Mouse (Mus musculus) left cerebral cortex, adult 8-10 months (tissue): ENCODE measurements around the gene Abcg1. TPM values are rescaled to one million over a fixed set of nuclear protein-coding genes. Genes with fewer than 3 reads are reported as not detected.

ENCODE experiments used
- DNase-seq, 2 experiments: peaks; one replicate each; pipeline ENCODE4 v3.0.0; 2022; ENCODE audit warnings: low spot score in 2 of 2
- total RNA-seq, 4 experiments: library from RNA; stranded (reverse); gene quantifications; 2 replicates each; pipeline ENCODE4 v1.2.4; 2022

The Abcg1 gene
- total RNA-seq, 4 experiments from 2014 or later, result 83.1 to 94.3 (median 83.4) TPM

GRCm38 (mm10) chr17:31077561-31077960 lies 20.1 kb downstream of the Abcg1 start:
- no peak for DNase-seq

GRCm38 (mm10) chr17:31078581-31078980 lies 21.1 kb downstream of the Abcg1 start:
- no peak for DNase-seq

GRCm38 (mm10) chr17:31079078-31079840 lies 21.8 kb downstream of the Abcg1 start:
- no peak for DNase-seq

- no peak for DNase-seq
These were observed 25.0 kb downstream of the Abcg1 start for GRCm38 (mm10) chr17:31082296-31083078.

DNA sequence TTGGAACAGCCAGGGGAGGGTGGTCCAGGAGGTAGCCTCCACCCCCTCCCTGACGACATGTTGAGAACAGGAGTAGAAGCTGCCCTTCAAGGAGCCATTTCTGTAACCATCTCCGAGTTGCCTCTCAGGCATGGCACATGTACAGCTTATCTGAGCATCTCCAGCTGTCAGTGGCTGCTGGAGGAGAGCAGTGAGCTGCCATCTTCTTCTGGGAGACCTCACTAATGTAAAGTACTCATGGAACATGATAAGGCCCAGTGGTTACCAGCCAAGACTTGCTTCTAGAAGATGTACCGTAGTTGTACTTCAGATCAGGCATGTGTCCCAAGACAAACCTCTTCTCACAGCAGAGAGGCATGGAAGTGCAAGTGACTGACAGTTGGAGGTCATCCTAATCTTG lies 28.0 kb downstream of the Abcg1 start:
- DNase-seq, result no peak

DNA sequence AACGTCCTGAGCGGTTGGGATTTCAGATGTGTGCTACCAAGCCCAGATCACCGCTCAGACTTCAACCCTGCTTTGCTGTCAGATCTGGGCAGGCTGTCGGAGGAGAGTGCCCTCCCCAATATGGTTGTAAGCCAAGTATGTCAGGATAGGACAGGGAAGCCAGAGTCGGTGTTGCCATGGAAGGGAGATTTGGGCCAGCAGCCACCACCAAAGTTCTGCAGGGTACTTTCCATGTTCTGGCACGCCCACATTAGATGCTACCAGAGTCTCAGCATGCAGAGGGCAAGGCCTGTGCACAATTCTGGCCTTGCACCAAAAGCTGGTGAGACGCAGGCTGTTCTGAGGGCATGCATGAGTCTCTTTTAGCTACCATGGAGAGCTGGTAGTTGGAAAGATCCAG lies 28.7 kb downstream of the Abcg1 start:
- no peak for DNase-seq

DNA sequence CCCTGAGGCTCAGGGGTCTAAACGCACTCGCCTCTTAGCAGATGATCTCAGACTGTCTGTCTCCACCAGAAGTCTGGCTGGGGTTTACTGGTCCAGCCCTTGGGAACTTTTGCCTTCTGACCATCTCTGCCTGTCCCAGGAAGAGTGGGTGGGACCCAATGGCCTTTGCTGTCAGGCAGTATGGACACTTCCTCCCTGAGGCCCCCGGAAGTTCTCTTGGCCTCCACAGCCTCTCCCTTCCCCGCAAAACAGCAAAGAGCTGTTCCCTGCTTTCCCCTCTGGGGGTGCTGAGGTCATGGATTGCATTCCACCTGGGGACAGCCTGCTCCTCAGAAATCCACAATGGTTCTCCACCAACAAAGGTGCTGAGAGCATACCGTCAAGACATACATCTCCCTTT lies 31.2 kb downstream of the Abcg1 start:
- no peak for DNase-seq

DNA sequence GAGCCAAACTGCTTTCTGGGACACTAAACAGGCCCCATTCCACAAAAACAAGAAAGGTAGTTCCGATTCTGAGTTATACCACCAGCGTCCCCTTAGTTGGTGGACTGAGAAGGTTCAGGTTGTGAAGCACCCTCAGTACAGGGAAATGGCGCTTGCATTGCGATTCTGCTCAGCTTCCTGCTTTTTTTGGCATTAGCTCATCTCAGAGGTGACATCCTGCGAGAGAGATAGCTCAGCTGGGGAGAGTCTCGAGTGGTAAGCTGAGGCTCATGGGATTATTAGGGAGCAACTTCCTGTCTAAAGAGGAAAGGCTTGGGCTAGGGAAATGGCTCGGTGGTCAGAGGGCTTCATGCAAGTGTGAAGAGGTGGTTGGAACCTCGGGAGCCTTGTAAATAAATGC lies 32.4 kb downstream of the Abcg1 start:
- DNase-seq, result no peak

- no peak for DNase-seq
These were observed 33.7 kb downstream of the Abcg1 start for GRCm38 (mm10) chr17:31091023-31091735.

GRCm38 (mm10) chr17:31094781-31095180 lies 37.3 kb downstream of the Abcg1 start:
- DNase-seq, result no peak

DNA sequence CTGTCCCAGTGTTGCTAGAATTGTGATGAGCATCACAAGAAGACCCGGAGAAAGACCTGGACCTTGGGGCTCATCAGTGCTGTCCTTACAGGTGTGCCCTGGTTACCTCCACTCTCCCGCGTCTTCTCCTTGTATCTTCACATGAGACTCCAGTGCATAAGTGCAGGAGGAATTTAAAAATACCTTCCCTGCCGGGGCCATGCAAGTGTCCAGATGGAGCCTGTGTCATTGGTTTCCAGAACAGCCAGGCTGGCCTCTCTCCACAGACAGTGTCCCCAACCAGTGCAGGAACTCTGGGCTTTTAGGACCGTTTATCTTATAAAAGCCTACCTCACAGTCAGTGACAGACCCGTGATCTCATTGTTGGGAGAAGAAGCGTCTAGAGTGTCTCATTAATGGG lies 38.1 kb downstream of the Abcg1 start:
- no peak for DNase-seq

GRCm38 (mm10) chr17:31096893-31097292 lies 39.4 kb downstream of the Abcg1 start:
- no peak for DNase-seq

- no peak for DNase-seq
These were observed 41.3 kb downstream of the Abcg1 start for GRCm38 (mm10) chr17:31098788-31099187.

DNA sequence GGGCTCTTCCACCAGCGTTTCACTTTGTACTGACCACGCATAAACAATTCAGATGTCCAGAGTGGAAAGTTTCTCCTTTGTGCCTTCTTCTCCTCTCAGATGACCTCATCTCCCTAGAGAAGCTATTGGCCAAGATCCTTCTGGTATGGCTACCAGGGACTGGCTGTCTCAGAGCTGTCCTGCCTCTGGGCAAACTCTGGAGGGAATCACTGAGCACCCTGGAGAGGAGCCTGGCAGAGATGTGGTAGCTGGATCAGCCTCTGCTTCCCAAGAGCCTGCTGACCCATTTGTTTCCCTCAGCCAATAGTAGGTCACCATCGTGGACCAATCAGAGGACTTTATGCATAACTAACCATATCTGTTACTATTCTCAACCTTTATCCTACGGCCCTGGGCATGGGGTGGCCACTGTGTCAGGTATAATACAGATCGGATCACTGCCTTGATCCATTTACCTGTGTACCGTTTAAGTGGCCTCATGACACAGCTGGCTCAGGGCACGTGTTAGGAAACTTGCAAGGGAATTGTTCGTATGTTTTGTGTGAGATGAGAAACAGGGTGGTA lies 45.6 kb downstream of the Abcg1 start:
- no peak for DNase-seq

DNA sequence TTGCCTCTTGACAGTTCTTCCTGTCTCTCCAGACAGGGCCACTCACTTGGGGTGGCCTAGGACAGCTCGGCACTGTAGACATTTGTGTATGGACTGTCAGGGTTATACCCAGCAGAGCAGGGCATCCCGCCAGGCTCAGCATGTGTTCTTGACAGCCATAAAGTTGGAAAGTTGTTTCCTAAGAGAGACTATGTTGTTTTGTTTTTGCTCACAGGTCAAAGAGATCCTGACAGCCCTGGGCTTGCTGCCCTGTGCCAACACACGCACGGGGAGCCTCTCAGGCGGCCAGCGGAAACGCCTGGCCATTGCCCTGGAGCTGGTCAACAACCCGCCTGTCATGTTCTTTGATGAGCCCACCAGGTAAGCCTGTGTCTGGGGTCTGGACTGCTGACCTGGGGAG lies 46.3 kb downstream of the Abcg1 start:
- DNase-seq, result no peak

DNA sequence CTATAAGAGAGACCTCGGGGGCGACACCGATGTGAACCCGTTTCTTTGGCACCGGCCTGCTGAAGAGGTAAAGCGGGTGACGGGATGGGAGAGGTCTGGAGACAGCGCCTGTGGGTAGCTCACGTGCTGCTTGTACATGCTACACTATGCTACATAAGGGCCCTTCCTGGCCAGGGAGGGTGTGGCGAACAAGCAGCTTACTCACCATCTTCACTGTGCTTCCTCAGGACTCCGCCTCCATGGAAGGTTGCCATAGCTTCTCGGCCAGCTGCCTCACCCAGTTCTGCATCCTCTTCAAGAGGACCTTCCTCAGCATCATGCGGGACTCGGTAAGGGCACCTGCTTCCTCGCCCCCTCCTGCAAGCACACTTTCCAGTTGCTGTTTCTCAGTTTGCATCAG lies 50.9 kb downstream of the Abcg1 start:
- no peak for DNase-seq

- DNase-seq, result no peak
These were observed 55.8 kb downstream of the Abcg1 start for GRCm38 (mm10) chr17:31113191-31113856.

- no peak for DNase-seq
These were observed 58.6 kb downstream of the Abcg1 start for GRCm38 (mm10) chr17:31116063-31116462.

- DNase-seq, result no peak
These were observed 60.5 kb downstream of the Abcg1 start for GRCm38 (mm10) chr17:31117946-31118345.

DNA sequence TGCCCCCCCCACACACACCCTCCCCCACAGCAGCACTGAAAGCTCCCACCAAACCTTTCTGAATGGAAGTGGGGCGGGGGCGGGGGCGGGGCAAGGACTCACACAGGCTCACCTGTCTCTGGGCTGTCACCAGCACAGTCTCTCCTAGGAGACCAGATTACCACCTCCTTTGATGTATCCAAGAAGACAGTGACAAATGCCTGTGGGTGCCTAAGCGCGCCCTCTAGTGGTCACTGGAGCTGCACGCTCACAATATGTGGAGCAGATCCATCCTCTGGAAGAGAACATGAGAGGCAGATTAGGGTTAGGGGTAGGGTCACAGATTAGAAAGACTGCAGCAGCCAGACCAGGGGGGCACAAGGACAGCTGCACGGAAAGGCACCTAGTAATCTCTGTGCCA lies 62.0 kb downstream of the Abcg1 start:
- DNase-seq, result peak in 1 of 2 experiments; percentile 69

- DNase-seq, result no peak
These were observed 64.5 kb downstream of the Abcg1 start for GRCm38 (mm10) chr17:31121975-31122374.
